Mouse (Mus musculus) liver, adult 2 months (tissue): ENCODE results near the gene Cops7a. TPM values are rescaled to one million over a fixed set of nuclear protein-coding genes. Genes with fewer than 3 reads are reported as not detected.

ENCODE experiments used
- DNase-seq: peaks from one replicate; pipeline ENCODE4 v3.0.0-alpha.2; 2011; ENCODE audit warnings: low read depth, low spot score; ENCODE audit errors: extremely low read depth
- H3K27ac ChIP-seq: fragments of 200-500 bp; replicated peaks from 2 replicates; pipeline ENCODE4 v1.5.1; 2012; ENCODE audit warnings: low read depth, mild to moderate bottlenecking, control low read depth, inconsistent platforms, low read length; ENCODE audit not compliant: insufficient read depth
- H3K27me3 ChIP-seq: fragments of 200-500 bp; 2 replicates; pipeline ENCODE4 v1.6.1; 2012; ENCODE audit warnings: mild to moderate bottlenecking, moderate library complexity, low read length, inconsistent platforms; ENCODE audit not compliant: control insufficient read depth, insufficient read depth
- H3K36me3 ChIP-seq: fragments of 200-500 bp; 2 replicates; pipeline ENCODE4 v1.6.1; 2012; ENCODE audit warnings: low read length, inconsistent platforms; ENCODE audit not compliant: control insufficient read depth, insufficient read depth
- H3K4me1 ChIP-seq: fragments of 200-500 bp; 2 replicates; pipeline ENCODE4 v1.6.1; 2011; ENCODE audit warnings: low read length; ENCODE audit not compliant: control insufficient read depth, insufficient read depth
- H3K4me3 ChIP-seq: fragments of 200-500 bp; 2 replicates; pipeline ENCODE4 v1.5.1; 2011; ENCODE audit warnings: low read depth, mild to moderate bottlenecking, control low read depth, low read length, moderate library complexity; ENCODE audit not compliant: insufficient read depth
- H3K79me2 ChIP-seq: fragments of 200-500 bp; 2 replicates; pipeline ENCODE4 v1.6.1; 2012; ENCODE audit warnings: inconsistent platforms, mild to moderate bottlenecking, low read length, moderate library complexity; ENCODE audit not compliant: control insufficient read depth, insufficient read depth
- H3K9ac ChIP-seq: fragments of 200-500 bp; 2 replicates; pipeline ENCODE4 v1.6.1; 2012; ENCODE audit warnings: low read depth, mild to moderate bottlenecking, control low read depth, inconsistent platforms, low read length
- CTCF ChIP-seq: fragments of 200-500 bp; IDR thresholded peaks from 2 replicates; pipeline ENCODE4 v1.5.1; 2011; ENCODE audit warnings: low read depth, low read length, control low read depth
- POLR2A ChIP-seq: fragments of 200-500 bp; IDR thresholded peaks from 2 replicates; pipeline ENCODE4 v1.6.1; 2011; ENCODE audit warnings: low read length, control low read depth; ENCODE audit not compliant: insufficient read depth; ENCODE audit errors: extremely low read depth
- WGBS: fragments of 180-500 bp; shearing (Covaris S2); methylation state at CpG from one replicate; pipeline ENCODE4 v1.1.7; 2018; 5-methylcytosine and 5-hydroxymethylcytosine counted together
- polyA plus RNA-seq: library from polyadenylated mRNA; depleted of rRNA; stranded (reverse); fragments of >200 nt; gene quantifications from 2 replicates; pipeline ENCODE4 v1.2.3, GENCODE M21; 2012
- total RNA-seq: library from RNA; depleted of rRNA; stranded (reverse); fragments of >200 nt; gene quantifications from 2 replicates; pipeline ENCODE4 v1.2.3, GENCODE M21; 2014

Gene Cops7a
- total and polyA plus RNA-seq, 2 experiments: 35.8 to 170 TPM

- peaks cover 16% of the 10 kb centered on the region; the same call in 1 of the 2 replicates for H3K4me1 ChIP-seq
- H3K79me2 ChIP-seq: peaks cover 2% of the 10 kb centered on the region; the same call in 1 of the 2 replicates
- no peaks in the 10 kb centered on the region for H3K36me3 ChIP-seq
- DNase-seq: no peak
- WGBS: 43% methylated on average over 9 of the region's 9 CpGs
- H3K27ac ChIP-seq: peak overlapping the region; percentile 96
- no peak overlapping the region for H3K4me3 ChIP-seq
- H3K27me3 ChIP-seq: no peaks in the 10 kb centered on the region
- TF ChIP-seq POLR2A: no peak
- no peak for TF ChIP-seq CTCF
- H3K9ac ChIP-seq: no peak overlapping the region
Measured at GRCm38 (mm10) chr6:124920318-124921085, 44.8 kb downstream of the Cops7a start.

- Histone ChIP-seq H3K79me2 (peaks cover 2% of the 10 kb centered on the region; the same call in 1 of the 2 replicates), H3K4me1 (peaks cover 21% of the 10 kb centered on the region), H3K27ac (peak within 1 kb of the TSS; percentile 96), H3K4me3 (peak within 1 kb of the TSS; percentile 43), H3K36me3 (no peaks in the 10 kb centered on the region), H3K9ac (peak within 1 kb of the TSS; percentile 69), H3K27me3 (no peaks in the 10 kb centered on the region)
- TF ChIP-seq POLR2A (peak; percentile 34; the same call in 1 of the 2 replicates), CTCF (no peak)
- peak; percentile 99 for DNase-seq
- WGBS: 3% methylated on average over 13 of the region's 13 CpGs
Measured at GRCm38 (mm10) chr6:124919695-124920317, 45.5 kb downstream of the Cops7a start, which contains the start of gene Ptms. Gene Ptms (minus strand): TSS chr6:124920103.

- H3K4me1 ChIP-seq: peaks cover 29% of the 10 kb centered on the region
- peak overlapping the region; percentile 53 for H3K27ac ChIP-seq
- TF ChIP-seq POLR2A (no peak), CTCF (no peak)
- H3K27me3 ChIP-seq: no peaks in the 10 kb centered on the region
- peaks cover 2% of the 10 kb centered on the region; the same call in 1 of the 2 replicates for H3K79me2 ChIP-seq
- 24% methylated on average over 13 of the region's 14 CpGs for WGBS
- no peak for DNase-seq
- H3K36me3 ChIP-seq: peaks cover 3% of the 10 kb centered on the region; the same call in 1 of the 2 replicates
- no peak overlapping the region for H3K4me3 ChIP-seq
- peak overlapping the region; percentile 31; the same call in 1 of the 2 replicates for H3K9ac ChIP-seq
Measured at GRCm38 (mm10) chr6:124918890-124919627, 46.3 kb downstream of the Cops7a start.

- H3K9ac ChIP-seq: peak overlapping the region; percentile 100
- peak overlapping the region; percentile 92 for H3K27ac ChIP-seq
- peak overlapping the region; percentile 95 for H3K4me3 ChIP-seq
- H3K36me3 ChIP-seq: peaks cover 8% of the 10 kb centered on the region; the same call in 1 of the 2 replicates
- peaks cover 31% of the 10 kb centered on the region for H3K4me1 ChIP-seq
- no peaks in the 10 kb centered on the region for H3K27me3 ChIP-seq
- no peak for TF ChIP-seq CTCF
- no peak for TF ChIP-seq POLR2A
- DNase-seq: no peak
- 13% methylated on average over 7 of the region's 7 CpGs for WGBS
- peaks cover 2% of the 10 kb centered on the region; the same call in 1 of the 2 replicates for H3K79me2 ChIP-seq
Measured at GRCm38 (mm10) chr6:124918331-124918690, 47.0 kb downstream of the Cops7a start.

GRCm38 (mm10) chr6:124917518-124918330 lies 47.6 kb downstream of the Cops7a start:
- Histone ChIP-seq H3K36me3 (peaks cover 8% of the 10 kb centered on the region; the same call in 1 of the 2 replicates), H3K4me1 (peaks cover 34% of the 10 kb centered on the region), H3K4me3 (peak overlapping the region; percentile 95), H3K9ac (peak overlapping the region; percentile 100), H3K27me3 (no peaks in the 10 kb centered on the region), H3K79me2 (peaks cover 2% of the 10 kb centered on the region; the same call in 1 of the 2 replicates), H3K27ac (peak overlapping the region; percentile 92)
- WGBS: 1% methylated on average over 63 of the region's 89 CpGs
- peak; percentile 96 for DNase-seq
- TF ChIP-seq CTCF (no peak), POLR2A (peak; percentile 96)
